Mouse (Mus musculus) megakaryocyte, embryonic 14.5 days (primary cell): ENCODE data around the gene Ankrd52.

Experiments
- FLI1 ChIP-seq: IDR thresholded peaks from 2 replicates; pipeline ENCODE4 v1.6.1; 2012; ENCODE audit warnings: low read length, inconsistent platforms, mixed read lengths
- GATA1 ChIP-seq: IDR thresholded peaks from 3 replicates; pipeline ENCODE4 v1.6.1; 2012; ENCODE audit warnings: mixed read lengths, low read length, inconsistent platforms, borderline replicate concordance

- TF ChIP-seq GATA1 (no peak), FLI1 (no peak)
These were observed 24.1 kb downstream of the Ankrd52 start, which contains the start of gene Slc39a5 for GRCm38 (mm10) chr10:128401056-128401455.
